Mouse (Mus musculus) erythroblast, embryonic 14.5 days (primary cell): Measurements from ENCODE around the gene Agap1.

ENCODE experiments used
- GATA1 ChIP-seq: IDR thresholded peaks from 2 replicates; pipeline ENCODE4 v1.6.1; 2012; ENCODE audit warnings: low read length, inconsistent platforms, mixed read lengths
- TAL1 ChIP-seq: IDR thresholded peaks from 3 replicates; pipeline ENCODE4 v1.6.1; 2012; ENCODE audit warnings: low read length, inconsistent platforms, mixed read lengths

DNA sequence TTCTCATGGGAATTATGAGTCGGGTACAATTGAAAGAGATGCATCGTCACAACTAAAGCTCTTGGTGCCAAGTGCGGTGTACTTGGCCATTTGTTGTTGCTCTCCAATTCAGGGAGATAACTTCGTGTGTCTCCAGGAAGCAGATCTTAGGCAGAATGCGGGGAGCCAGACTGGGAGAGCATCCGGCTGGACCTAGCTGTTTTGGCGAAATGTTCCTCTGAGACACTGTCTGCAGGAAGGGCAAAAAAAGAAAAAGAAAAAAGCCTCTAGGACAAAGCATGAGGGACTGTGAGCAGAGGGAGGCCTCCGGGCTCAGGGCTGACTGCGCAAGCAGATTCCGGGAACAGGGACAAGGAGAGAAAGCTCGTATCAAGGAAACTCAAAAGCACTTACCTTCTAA lies 34.0 kb upstream of the Agap1 start:
- TF ChIP-seq GATA1: no peak
- TF ChIP-seq TAL1: no peak
